Mouse (Mus musculus): ENCODE measurements around the gene Zdhhc14. TPM values are rescaled to one million over a fixed set of nuclear protein-coding genes. Genes with fewer than 3 reads are reported as not detected.

Gene Zdhhc14
- polyA plus RNA-seq, 1 experiment from 2014 or later: 9.2 TPM

GRCm38 (mm10) chr17:5475960-5476725 lies 16.2 kb upstream of the Zdhhc14 start:
- Histone ChIP-seq H3K4me3 (replicated peaks; ENCODE audit: low read depth, low read length) (no peak overlapping the region), H3K36me3 (ENCODE audit: control insufficient read depth, insufficient read depth, low read length) (no peaks in the 10 kb centered on the region), H3K9me3 (ENCODE audit: control insufficient read depth, low read length) (no peaks in the 10 kb centered on the region), H3K9ac (replicated peaks; ENCODE audit: low read length) (no peak overlapping the region), H3K4me1 (ENCODE audit: control insufficient read depth, insufficient read depth, low read length) (no peaks in the 10 kb centered on the region), H3K27ac (replicated peaks; ENCODE audit: low read depth, low read length) (no peak overlapping the region), H3K27me3 (ENCODE audit: control insufficient read depth, insufficient read depth, low read length) (no peaks in the 10 kb centered on the region), H3K4me2 (ENCODE audit: low read length) (no peak overlapping the region)
- peak; percentile 18 for DNase-seq
- ATAC-seq (ENCODE audit: low FRiP score, low TSS enrichment): no peak
- WGBS: 66% methylated on average over 14 of the region's 14 CpGs

- Histone ChIP-seq H3K27ac (replicated peaks; ENCODE audit: low read depth, low read length) (no peak overlapping the region), H3K27me3 (ENCODE audit: control insufficient read depth, insufficient read depth, low read length) (no peaks in the 10 kb centered on the region), H3K9me3 (ENCODE audit: control insufficient read depth, low read length) (no peaks in the 10 kb centered on the region), H3K4me1 (ENCODE audit: control insufficient read depth, insufficient read depth, low read length) (no peaks in the 10 kb centered on the region), H3K4me3 (replicated peaks; ENCODE audit: low read depth, low read length) (no peak overlapping the region), H3K36me3 (ENCODE audit: control insufficient read depth, insufficient read depth, low read length) (no peaks in the 10 kb centered on the region), H3K4me2 (ENCODE audit: low read length) (no peak overlapping the region), H3K9ac (replicated peaks; ENCODE audit: low read length) (no peak overlapping the region)
- DNase-seq (no peak), ATAC-seq (ENCODE audit: low FRiP score, low TSS enrichment) (no peak)
- whole genome bisulfite sequencing: 80% methylated on average over 4 of the region's 4 CpGs
Observed at GRCm38 (mm10) chr17:5483456-5483855, 8.9 kb upstream of the Zdhhc14 start.

- no peaks in the 10 kb centered on the region for H3K4me1 ChIP-seq (ENCODE audit: control insufficient read depth, insufficient read depth, low read length)
- H3K27me3 ChIP-seq (ENCODE audit: control insufficient read depth, insufficient read depth, low read length): no peaks in the 10 kb centered on the region
- H3K4me3 ChIP-seq (replicated peaks; ENCODE audit: low read depth, low read length): no peak overlapping the region
- H3K9me3 ChIP-seq (ENCODE audit: control insufficient read depth, low read length): no peaks in the 10 kb centered on the region
- H3K9ac ChIP-seq (replicated peaks; ENCODE audit: low read length): no peak overlapping the region
- H3K36me3 ChIP-seq (ENCODE audit: control insufficient read depth, insufficient read depth, low read length): no peaks in the 10 kb centered on the region
- WGBS: 90% methylated on average over 1 of the region's 1 CpGs
- DNase-seq (no peak), ATAC-seq (ENCODE audit: low FRiP score, low TSS enrichment) (no peak)
- no peak overlapping the region for H3K27ac ChIP-seq (replicated peaks; ENCODE audit: low read depth, low read length)
- no peak overlapping the region for H3K4me2 ChIP-seq (ENCODE audit: low read length)
Observed at GRCm38 (mm10) chr17:5484663-5485062, 7.7 kb upstream of the Zdhhc14 start.

GRCm38 (mm10) chr17:5488156-5488555 lies 4.2 kb upstream of the Zdhhc14 start:
- DNase-seq: no peak
- ATAC-seq (ENCODE audit: low FRiP score, low TSS enrichment): no peak
- Histone ChIP-seq H3K4me2 (ENCODE audit: low read length) (no peak overlapping the region), H3K4me3 (replicated peaks; ENCODE audit: low read depth, low read length) (no peak overlapping the region), H3K36me3 (ENCODE audit: control insufficient read depth, insufficient read depth, low read length) (no peaks in the 10 kb centered on the region), H3K27me3 (ENCODE audit: control insufficient read depth, insufficient read depth, low read length) (no peaks in the 10 kb centered on the region), H3K27ac (replicated peaks; ENCODE audit: low read depth, low read length) (no peak overlapping the region), H3K4me1 (ENCODE audit: control insufficient read depth, insufficient read depth, low read length) (0 out of 2 replicates have a peak, but pooled peaks cover 8% of the 10 kb centered on the region), H3K9ac (replicated peaks; ENCODE audit: low read length) (no peak overlapping the region), H3K9me3 (ENCODE audit: control insufficient read depth, low read length) (no peaks in the 10 kb centered on the region)
- WGBS: 68% methylated on average over 9 of the region's 9 CpGs

GRCm38 (mm10) chr17:5490351-5490750 lies 2.0 kb upstream of the Zdhhc14 start:
- Histone ChIP-seq H3K36me3 (ENCODE audit: control insufficient read depth, insufficient read depth, low read length) (no peaks in the 10 kb centered on the region), H3K27ac (replicated peaks; ENCODE audit: low read depth, low read length) (peak overlapping the region; percentile 89; the same call in 1 of the 2 replicates)

GRCm38 (mm10) chr17:5491031-5491800 lies 1.1 kb upstream of the Zdhhc14 start:
- H3K36me3 ChIP-seq (ENCODE audit: control insufficient read depth, insufficient read depth, low read length): no peaks in the 10 kb centered on the region
- peak overlapping the region; percentile 89 for H3K27ac ChIP-seq (replicated peaks; ENCODE audit: low read depth, low read length)
- peak overlapping the region; percentile 76 for H3K4me2 ChIP-seq (ENCODE audit: low read length)
- H3K9ac ChIP-seq (replicated peaks; ENCODE audit: low read length): peak overlapping the region; percentile 74
- WGBS: under 1% methylated on average over 29 of the region's 29 CpGs
- H3K4me1 ChIP-seq (ENCODE audit: control insufficient read depth, insufficient read depth, low read length): peaks cover 25% of the 10 kb centered on the region
- peak; percentile 97 for DNase-seq
- ATAC-seq (ENCODE audit: low FRiP score, low TSS enrichment): peak; percentile 88
- peak overlapping the region; percentile 64 for H3K4me3 ChIP-seq (replicated peaks; ENCODE audit: low read depth, low read length)
- H3K27me3 ChIP-seq (ENCODE audit: control insufficient read depth, insufficient read depth, low read length): 0 out of 2 replicates have a peak, but pooled peaks cover 4% of the 10 kb centered on the region
- no peaks in the 10 kb centered on the region for H3K9me3 ChIP-seq (ENCODE audit: control insufficient read depth, low read length)

More at GRCm38 (mm10) chr17:5490351-5490750, 2.0 kb upstream of the Zdhhc14 start:
- no peak for ATAC-seq (ENCODE audit: low FRiP score, low TSS enrichment)
- 0 out of 2 replicates have a peak, but pooled peaks cover 4% of the 10 kb centered on the region for H3K27me3 ChIP-seq (ENCODE audit: control insufficient read depth, insufficient read depth, low read length)
- H3K4me3 ChIP-seq (replicated peaks; ENCODE audit: low read depth, low read length): no peak overlapping the region
- H3K9ac ChIP-seq (replicated peaks; ENCODE audit: low read length): no peak overlapping the region
- no peak for DNase-seq
- peaks cover 25% of the 10 kb centered on the region for H3K4me1 ChIP-seq (ENCODE audit: control insufficient read depth, insufficient read depth, low read length)
- 62% methylated on average over 3 of the region's 3 CpGs for WGBS
- peak overlapping the region; percentile 76; the same call in 1 of the 2 replicates for H3K4me2 ChIP-seq (ENCODE audit: low read length)
- no peaks in the 10 kb centered on the region for H3K9me3 ChIP-seq (ENCODE audit: control insufficient read depth, low read length)

GRCm38 (mm10) chr17:5492746-5493160 lies 396 bp downstream of the Zdhhc14 start:
- DNase-seq: peak; percentile 78
- 0% methylated on average over 48 of the region's 48 CpGs for WGBS

GRCm38 (mm10) chr17:5493161-5493771 lies 909 bp downstream of the Zdhhc14 start:
- Histone ChIP-seq H3K9ac (replicated peaks; ENCODE audit: low read length) (peak overlapping the region; percentile 74), H3K27me3 (ENCODE audit: control insufficient read depth, insufficient read depth, low read length) (0 out of 2 replicates have a peak, but pooled peaks cover 4% of the 10 kb centered on the region), H3K4me2 (ENCODE audit: low read length) (peak overlapping the region; percentile 76), H3K4me3 (replicated peaks; ENCODE audit: low read depth, low read length) (peak overlapping the region; percentile 64), H3K27ac (replicated peaks; ENCODE audit: low read depth, low read length) (peak overlapping the region; percentile 89), H3K36me3 (ENCODE audit: control insufficient read depth, insufficient read depth, low read length) (no peaks in the 10 kb centered on the region), H3K4me1 (ENCODE audit: control insufficient read depth, insufficient read depth, low read length) (peaks cover 25% of the 10 kb centered on the region), H3K9me3 (ENCODE audit: control insufficient read depth, low read length) (no peaks in the 10 kb centered on the region)
- 3% methylated on average over 53 of the region's 53 CpGs for WGBS
- ATAC-seq (ENCODE audit: low FRiP score, low TSS enrichment): no peak
- DNase-seq: peak; percentile 64

More at GRCm38 (mm10) chr17:5492746-5493160, 396 bp downstream of the Zdhhc14 start:
- ATAC-seq (ENCODE audit: low FRiP score, low TSS enrichment): peak; percentile 67
- H3K36me3 ChIP-seq (ENCODE audit: control insufficient read depth, insufficient read depth, low read length): no peaks in the 10 kb centered on the region
- H3K27ac ChIP-seq (replicated peaks; ENCODE audit: low read depth, low read length): peak overlapping the region; percentile 89
- peak overlapping the region; percentile 76 for H3K4me2 ChIP-seq (ENCODE audit: low read length)
- H3K4me3 ChIP-seq (replicated peaks; ENCODE audit: low read depth, low read length): peak overlapping the region; percentile 64
- no peaks in the 10 kb centered on the region for H3K9me3 ChIP-seq (ENCODE audit: control insufficient read depth, low read length)
- peak overlapping the region; percentile 74 for H3K9ac ChIP-seq (replicated peaks; ENCODE audit: low read length)
- 0 out of 2 replicates have a peak, but pooled peaks cover 4% of the 10 kb centered on the region for H3K27me3 ChIP-seq (ENCODE audit: control insufficient read depth, insufficient read depth, low read length)
- H3K4me1 ChIP-seq (ENCODE audit: control insufficient read depth, insufficient read depth, low read length): peaks cover 25% of the 10 kb centered on the region

Data from midbrain, embryonic 14.5 days (tissue).